Mouse (Mus musculus) brain, embryonic 14.5 days (tissue): Measurements from ENCODE around the gene Plcd3.

ENCODE experiments used
- CTCF ChIP-seq: fragments of 200-500 bp; IDR thresholded peaks from 2 replicates; pipeline ENCODE4 v1.5.1; 2012; ENCODE audit warnings: inconsistent platforms, mild to moderate bottlenecking, moderate library complexity, borderline replicate concordance; ENCODE audit not compliant: insufficient read depth, insufficient read length; ENCODE audit errors: extremely low read depth
- POLR2A ChIP-seq: fragments of 200-500 bp; IDR thresholded peaks from 2 replicates; pipeline ENCODE4 v1.6.1; 2012; ENCODE audit warnings: mild to moderate bottlenecking, inconsistent platforms, borderline replicate concordance; ENCODE audit not compliant: poor library complexity, insufficient read depth, insufficient read length, severe bottlenecking; ENCODE audit errors: extremely low read depth

DNA sequence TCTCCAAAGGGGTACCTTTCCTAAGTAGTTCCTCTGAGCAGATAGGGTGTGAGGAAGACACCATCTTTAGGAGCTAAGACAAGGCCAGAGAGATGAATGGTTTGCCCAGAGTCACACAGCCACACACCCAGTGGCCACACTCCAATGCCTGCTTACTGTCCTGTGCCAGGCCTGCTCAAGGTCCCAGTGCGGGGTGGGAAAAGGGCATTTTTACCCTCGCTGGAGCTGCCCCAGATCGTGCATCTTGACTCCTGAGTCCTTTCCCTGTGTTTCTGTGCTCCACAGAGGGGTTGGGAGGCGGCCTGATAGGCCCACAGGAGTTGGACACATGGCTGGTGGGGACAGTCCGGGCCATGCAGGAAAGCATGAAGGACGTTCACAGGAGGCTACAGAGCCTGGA, 4.4 kb upstream of the Plcd3 start:
- no peak for TF ChIP-seq CTCF
- no peak for TF ChIP-seq POLR2A
